Mouse (Mus musculus): ENCODE results near the gene Lmbrd1.
"Not testable (repeated sequence)": the region's sequence is repeated elsewhere in the genome, so short reads cannot be mapped to it uniquely, and the experiment has no call there.

Gene Lmbrd1

DNA sequence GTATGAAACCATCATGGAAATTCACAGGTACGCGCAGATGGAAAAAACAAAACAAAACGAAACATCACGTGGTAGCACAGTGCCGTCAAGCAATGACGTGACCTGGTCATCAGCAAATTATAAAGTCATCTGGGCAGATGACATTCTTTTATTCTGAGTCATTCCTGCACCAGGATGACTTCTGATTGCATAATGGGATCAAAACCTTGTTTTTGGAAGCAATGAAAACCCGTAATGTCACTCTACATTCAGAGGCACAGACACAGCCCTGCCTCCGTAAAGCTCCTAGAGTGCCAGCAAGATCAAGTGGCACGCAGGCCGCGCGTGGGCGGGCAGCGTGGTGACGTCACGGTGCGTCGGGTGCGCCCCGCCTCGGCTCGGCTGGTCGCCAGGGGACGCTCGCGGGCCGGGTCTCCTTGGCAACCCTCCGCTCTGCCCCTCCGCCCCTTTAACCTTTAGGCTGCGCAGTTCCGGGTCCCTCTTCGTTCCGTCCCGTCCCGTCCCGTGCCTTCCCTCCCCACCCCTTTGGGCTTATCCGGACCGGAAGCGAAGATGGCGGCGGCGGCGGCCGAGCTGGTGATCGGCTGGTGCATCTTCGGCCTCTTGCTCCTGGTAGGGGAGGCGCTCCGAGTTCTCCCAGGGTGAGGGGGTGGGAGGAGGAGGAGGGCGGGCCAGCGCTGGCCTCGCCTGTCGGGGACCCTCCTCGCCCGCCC is at the start of gene Lmbrd1:
Gene Lmbrd1, plus strand, starts transcription at position 426 of the 713 bp plus-strand sequence.
- peak; percentile 95 to 96 for DNase-seq

DNA sequence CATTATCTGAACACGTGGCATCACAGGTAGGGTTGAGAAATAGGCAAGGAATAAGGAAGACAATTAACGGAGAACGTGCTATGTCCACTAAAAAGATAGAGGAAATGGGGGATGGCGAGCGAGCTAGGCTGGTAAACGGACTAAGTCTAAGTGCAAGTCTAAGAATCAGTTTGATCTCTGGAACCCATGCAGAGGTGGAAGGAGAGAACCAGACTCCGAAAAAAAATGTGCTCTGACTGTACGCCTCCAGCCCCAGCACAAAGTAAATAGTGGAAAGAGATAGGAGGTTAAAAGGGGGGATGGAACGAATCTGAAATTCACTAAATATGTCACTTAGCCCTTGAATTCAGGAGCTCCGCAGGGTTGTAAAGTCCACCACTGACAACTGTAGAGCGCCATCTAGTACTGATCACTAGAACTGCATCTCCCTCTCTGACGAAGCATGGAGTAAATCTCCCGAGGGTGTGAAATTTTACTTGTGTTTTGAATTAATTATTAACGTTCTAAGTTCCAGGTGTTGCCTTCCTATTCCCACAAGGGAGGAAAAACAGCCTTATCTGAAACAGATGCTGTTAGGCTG is 44.8 kb upstream of the Lmbrd1 start:
- no peak for DNase-seq

DNA sequence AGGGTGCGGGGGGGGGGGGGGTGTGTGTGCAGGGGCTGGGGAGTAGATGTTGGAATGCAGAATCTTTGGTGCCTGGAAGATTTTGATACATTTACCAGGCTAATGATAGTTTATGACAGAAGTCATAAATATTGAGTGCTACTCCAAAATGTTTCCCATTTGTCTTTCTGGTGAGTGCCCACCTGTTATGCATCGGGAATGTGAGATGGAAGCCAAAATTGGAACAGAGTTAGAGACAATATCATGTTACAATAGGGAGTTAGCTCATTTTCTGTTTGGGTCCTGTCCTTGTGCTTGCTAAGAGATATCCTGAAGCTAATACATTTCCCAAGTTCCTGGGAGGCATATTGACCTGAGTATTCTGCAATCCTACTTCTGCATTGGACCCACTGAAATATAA is 28.3 kb upstream of the Lmbrd1 start:
- DNase-seq = no peak

DNA sequence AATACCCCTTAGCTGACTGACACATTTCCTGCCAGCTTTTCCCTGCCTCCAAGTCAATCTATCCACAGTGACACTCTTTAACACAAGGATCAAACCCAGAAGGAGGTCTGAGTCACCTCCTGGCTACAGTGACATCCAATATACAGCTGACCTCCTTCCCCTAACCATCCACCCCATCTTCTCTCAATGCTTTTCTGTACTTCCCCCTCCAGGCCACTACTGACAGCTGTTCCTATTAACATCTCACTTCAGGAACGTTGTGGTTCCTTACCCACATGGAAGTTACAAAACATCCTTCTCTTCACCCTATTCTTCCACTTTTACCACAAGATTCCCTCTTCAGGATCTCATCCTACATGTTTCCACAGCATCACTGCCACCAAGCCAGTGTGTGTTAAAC is 18.5 kb upstream of the Lmbrd1 start:
- DNase-seq = no peak

DNA sequence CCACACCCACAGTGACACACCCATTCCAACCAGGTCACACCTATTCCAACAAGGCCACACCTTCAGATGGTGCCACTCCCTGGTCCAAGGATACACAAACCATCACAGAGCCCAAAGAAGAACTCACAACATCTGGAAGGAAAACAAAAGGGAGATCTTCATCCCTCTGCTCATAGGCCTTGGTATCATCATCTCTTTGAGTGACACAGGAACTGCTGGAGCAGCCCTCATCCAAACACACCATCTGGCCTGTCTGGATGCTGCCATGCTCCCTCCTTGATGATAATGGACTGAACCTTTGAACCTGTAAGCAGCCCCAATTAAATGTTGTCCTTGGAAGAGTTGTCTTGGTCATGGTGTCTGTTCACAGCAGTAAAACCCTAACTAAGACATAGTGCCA is 17.8 kb upstream of the Lmbrd1 start:
- not testable (repeated sequence) for DNase-seq

DNA sequence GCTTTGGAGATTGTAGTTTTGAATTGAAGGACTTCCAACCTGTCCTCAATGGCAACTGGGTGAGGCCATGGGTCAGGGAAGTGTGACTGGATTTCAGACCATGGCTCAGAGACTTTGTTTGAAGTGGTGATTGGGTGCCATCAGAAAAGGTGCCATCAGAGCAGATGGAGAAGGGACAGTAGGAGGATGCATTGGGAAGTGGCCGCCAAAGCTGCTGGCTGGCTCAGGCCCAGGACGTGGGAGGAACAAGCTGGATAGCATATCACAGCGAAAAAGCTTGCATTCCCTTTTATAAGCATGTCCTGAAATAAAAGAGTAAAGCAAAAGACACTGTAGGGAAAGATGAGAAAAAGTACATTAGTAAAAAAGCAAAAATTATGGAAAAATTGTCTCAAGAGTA is 16.9 kb upstream of the Lmbrd1 start:
- DNase-seq = no peak

DNA sequence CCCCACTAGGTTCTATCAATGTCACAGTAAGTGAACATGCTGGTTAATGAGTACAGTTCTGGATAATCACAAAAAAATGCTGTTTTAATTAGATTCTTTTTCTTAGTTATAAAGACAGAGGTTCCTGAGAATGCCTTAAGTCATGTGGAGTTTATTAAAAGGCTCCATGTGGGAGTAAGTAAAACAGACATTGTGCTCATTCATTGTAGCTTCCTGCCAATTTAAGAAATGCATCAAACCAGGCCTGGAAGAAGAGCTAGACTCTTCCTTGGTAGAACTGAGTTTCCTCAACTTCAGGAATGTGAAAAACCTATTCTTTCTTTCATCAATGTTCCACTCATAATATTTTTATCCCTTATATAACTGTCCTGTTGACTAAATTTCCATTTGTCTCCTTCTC is 14.3 kb upstream of the Lmbrd1 start:
- no peak for DNase-seq

DNA sequence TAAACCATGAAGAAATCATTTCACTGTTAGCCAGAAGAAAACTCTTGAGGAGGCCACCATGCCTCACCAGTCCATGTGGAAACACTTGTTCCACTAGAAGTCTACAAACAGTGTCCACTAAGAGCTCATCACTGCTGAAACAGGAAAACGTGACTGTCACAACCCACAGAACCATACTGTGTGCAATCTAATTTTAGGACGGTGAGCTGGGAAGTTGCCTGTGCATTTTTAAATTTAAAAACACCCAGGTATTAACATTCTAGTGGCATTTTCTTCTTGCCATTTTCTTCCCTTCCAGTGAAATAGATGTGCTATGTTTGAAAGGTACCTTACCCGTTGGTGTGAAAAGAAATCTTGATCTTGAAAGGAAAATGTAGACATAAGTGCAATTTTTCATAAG is 5.2 kb upstream of the Lmbrd1 start:
- DNase-seq = no peak

DNA sequence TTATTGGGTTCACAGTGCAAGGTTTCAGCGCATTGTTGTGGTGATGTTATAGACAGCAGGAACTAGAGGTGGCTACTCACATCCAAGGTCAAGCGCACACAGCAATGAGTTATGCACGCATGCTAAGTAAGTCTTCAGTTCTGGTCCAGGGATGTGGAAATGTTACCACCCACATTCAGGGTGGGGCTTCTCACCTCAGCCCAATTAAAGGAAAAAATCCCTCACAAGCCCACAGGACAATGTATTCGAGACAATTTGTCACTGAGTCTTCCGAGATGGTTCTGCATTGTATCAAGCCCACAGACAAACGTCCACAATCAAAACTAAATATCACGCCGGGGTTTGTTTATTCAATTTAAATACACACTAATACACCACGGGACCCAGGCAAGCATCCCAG is 724 bp upstream of the Lmbrd1 start:
- DNase-seq = no peak

DNA sequence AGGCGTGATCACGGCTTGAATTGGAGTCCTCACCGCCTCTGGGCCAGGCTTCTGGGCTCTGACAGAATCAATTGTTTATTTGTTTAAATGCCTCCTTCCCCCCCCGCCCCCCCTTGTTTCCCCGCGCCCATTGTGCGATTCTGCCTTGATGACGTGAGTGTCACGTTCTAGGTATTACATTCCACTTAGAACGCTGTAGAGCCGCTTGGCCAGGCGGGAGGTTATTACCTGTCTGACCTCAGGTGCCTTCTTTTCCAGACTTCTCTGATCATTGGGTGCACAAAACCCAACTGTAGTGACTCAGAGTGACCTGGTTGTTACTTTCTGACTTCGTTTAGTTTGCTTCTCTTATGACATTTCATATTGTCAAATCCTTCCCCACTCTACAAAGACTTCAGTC is 641 bp downstream of the Lmbrd1 start:
- no peak for DNase-seq

DNA sequence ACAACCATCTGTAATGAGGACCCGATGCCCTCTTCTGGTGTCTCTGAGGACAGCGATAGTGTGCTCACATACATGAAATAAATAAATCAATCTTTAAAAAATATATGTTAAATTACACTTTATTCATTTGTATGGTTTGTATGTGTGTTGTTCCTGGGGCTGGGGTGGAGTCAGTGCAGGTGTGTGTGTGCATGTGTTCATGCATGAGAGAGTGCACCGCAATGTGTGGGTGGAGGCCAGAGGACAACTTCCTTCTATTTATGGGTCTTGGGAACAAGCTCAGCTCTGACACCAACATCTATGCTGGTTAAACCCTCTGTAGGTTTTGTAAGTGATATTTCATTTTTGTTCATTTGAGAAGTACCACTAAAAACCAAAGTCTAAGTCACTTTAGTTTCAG is 2.6 kb downstream of the Lmbrd1 start:
- no peak for DNase-seq

DNA sequence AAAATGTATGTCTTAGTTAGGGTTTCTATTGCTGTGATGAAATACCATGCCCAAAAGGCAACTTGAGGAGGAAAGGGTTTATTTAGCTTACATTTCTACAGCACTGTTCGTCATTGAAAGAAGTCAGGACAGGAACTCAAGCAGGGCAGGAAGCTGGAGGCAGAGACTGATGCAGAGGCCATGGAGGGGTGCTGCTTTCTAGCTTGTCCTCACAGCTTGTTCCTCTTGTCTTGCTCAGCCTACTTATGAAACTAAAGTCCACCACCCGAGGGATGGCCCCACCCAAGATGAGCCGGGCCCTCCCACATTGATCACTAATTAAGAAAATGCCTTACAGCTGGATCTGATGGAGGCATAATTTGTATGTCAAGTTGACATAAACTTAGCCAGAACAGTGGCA is 3.5 kb downstream of the Lmbrd1 start:
- no peak for DNase-seq

DNA sequence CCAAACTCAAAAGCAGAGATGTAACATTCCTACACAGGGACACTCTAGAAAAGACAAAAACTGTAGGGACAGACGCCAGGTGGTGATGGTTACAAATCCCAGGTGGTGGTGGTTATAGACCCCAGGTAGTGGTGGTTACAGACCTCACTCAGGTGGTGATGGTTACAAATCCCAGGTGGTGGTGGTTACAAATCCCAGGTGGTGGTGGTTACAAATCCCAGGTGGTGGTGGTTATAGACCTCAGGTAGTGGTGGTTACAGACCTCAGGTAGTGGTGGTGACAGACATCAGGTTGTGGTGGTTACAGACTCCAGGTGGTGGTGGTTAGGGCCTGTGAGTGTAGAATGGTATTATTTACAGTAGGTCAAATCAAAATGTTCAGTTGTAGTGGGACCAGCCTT is 5.5 kb downstream of the Lmbrd1 start:
- no peak for DNase-seq

DNA sequence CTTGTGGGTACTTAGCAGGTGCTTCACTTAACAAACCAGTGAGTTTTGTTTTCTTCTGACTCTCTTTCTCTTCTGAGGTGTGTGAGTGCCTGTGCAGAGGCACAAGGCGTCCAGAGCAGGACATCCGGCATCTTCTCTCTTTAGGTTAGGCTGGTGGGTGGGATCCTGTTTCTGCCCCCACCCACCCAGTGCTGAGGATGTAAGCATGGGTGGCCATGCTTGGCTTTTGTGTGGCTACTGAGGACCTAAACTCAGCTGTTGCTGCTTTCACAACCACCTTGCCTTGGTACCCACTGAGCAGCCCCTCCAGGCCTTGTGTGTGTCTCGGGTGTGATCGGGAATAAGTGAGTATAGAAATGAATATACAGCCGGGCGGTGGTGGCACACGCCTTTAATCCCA is 7.2 kb downstream of the Lmbrd1 start:
- no peak for DNase-seq

DNA sequence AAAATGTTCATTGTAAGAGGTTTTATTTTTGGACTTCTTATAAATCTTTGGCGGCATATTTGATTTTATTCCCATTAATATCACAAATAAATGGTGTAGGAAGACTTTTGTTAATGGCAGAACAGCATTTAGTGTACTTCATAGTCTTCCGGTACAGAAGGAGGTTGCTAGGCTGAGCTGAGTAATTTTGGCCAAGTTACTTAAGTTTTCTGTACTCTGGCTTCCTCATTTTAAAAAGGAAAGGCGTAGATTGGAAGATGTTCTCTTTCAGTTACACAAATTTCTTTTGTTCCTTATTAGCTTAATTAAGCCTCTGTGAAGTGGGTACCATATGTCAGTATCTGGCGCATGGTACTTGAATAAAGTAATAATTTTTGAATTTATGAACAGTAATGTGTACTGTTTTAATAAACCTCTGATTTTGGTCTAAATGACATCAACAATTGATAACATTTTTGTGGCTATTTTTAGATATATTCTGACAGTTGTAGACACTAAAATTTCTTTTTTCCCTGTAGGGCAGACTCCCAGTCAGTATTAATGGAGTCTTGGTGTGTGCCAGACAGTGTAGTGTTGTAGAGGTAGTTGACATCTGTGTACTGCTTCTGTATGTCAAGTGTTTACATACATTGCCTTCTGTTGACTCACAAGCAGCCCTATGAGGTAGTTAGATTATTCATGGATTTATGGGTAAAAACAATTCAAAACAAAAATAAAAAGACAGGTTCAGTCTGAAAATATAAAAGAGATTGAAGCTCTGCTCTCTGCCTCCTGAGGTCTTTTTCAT is 8.0 kb downstream of the Lmbrd1 start:
- no peak for DNase-seq

DNA sequence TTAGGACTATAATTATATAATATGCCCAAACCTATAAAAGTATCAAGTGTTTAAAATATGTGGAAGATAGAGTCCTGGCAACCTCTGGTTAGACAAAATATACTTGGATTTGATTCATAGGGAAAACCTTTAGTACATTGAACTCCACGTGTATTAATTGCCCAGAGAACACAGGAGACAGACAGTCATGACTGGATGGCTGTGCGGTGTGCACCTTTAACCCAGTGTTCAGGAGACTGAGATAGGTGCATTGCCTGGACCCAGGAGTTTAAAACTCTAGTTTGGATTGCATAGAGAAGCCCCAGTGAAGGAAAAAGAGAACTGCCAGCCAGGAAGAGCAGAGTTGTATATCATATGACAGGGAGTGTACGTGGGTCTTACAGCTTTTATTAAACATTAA is 19.2 kb downstream of the Lmbrd1 start:
- no peak for DNase-seq

DNA sequence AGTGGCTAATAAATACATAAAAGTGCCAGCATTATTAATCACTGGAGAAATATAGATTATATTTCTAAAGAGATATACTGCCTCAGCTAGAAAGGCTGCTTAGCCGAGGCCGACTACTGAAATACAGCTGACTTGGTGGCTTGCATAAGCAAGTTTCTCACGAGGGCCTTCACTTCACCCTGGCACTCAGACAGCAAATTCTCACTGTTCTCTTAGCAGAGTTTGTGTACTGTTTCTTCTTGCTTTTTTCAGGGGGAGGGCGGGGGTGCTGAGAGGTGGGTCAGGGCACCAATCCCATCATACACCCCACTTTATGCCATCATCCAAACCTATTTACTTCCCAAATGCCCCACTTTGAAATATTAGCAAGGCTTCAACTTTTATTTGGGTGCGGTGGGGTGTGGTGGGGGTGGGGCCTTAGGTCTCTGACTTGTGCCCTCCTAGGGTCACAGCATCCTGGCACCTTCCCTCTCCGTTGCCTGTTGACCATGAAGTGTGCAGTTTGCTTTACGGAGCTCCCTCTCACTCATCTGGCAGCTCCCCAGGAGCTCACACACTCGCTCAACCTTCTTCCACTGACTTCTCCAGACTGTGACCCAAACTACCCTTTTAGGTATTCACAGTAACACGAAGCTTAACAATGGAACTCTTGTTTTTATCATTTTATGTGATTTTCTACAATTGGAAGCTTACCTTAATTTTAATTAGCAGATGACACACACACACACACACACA is 19.9 kb downstream of the Lmbrd1 start:
- DNase-seq = no peak

DNA sequence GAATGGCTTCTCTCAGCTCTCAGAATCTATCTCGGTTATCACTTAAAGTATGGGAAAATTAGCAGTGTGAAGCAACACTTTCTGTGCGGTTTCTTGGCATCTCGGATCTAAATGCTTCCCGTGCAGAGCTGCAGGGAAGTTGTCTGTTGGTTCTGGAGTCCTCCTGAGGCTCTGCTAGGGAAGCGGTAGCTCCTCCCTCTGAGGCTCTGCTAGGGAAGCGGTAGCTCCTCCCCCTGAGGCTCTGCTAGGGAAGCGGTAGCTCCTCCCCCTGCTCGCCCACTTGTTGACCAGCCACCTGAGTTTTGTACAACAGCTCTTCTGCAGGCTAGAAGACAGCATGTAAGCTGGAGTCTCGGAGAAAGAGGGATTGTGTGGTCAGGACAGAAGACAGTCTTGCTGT is 20.9 kb downstream of the Lmbrd1 start:
- peak; percentile 43 to 45 for DNase-seq

DNA sequence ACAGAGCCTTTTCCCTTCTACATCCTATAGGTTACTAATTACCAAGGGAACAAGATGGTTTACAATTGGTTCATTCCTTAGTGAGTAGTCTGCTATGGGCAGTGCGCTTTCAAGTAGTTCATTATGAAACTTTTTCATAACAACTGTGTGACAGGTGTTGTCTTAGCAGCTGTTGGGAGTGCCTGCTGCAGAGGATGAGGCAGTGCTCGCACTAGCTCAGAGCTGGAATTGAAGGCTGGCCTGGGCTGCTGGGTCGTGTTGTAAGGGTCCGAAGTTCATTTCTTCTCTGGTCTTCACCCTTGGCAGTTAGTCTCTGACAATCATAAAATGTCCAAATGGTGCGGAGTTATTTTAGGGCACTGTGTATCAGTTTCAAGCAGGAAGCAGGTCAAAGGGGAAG is 21.8 kb downstream of the Lmbrd1 start:
- DNase-seq = no peak

DNA sequence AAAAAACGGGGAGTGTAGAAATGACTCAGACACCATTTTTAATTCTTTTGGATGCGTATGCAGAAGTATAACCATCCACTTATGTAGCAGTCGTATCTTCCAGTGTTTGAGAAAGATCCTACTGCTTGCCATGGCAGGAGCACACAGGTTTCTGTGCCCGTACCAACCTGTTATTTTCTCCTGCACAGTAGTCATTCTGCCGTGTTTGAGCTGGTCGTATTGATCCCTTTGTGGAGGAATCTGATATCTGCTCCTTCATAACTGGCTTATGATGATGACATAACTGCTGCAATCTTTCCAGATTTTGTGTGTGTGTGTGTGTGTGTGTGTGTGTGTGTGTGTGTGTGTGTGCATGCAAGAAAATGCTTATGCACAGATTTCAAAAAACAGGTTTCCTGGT is 25.4 kb downstream of the Lmbrd1 start:
- DNase-seq = no peak

DNA sequence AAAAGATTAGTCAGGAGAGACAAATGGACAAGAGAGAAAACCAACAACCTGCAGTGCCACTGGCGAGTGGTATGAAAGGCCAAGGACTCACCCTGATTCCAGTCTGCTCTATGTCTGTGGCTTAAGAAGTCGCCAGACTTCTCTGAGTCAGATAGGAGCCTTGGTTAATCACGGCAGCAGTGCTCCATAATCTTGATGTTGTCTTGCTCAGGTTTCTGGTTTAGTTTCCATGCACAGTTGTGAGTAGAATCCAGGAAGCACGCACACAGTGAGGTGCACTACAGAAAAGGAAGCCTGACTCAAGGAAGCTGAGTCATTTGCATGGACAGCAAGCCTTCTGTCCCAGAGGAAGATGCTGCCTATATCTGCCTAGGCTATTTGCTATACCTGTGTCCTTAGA is 37.9 kb downstream of the Lmbrd1 start:
- no peak for DNase-seq

DNA sequence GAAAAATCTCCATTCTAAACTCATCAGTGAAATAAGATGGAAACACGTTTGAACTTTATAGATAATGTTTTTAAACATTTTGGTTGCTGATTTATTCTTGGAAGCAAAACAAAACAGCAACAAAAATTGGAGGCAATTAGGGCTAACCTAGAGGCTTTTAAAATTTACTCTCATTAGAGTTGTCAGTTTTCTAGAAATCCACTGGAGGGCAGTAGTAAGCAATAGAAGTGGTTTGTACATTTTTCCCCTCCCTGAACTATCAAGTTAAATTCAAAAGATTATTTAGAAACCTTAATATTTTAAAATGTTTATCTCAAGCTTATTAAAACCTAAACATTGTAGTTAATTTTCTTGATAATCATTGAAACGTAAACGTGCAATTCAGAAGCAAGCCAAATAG is 41.2 kb downstream of the Lmbrd1 start:
- DNase-seq = no peak

DNA sequence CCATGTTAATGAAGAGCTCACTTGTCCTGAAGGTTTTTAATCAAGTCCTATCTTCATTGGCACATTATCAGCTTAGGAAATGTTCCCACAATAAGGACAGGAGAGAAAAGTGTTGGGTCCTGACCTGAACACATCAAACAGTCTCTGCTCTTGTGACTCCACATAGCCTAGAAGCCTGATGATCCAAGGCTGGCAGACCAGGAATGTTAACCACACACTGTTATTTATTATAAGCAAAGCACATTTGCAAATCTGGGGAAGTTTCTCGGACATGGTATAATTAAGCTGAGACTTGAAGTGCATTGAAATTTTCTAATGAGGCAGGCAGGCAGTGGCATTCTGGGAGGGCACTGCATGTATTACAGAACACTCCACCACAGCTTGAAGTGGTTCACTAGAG is 41.8 kb downstream of the Lmbrd1 start:
- no peak for DNase-seq

DNA sequence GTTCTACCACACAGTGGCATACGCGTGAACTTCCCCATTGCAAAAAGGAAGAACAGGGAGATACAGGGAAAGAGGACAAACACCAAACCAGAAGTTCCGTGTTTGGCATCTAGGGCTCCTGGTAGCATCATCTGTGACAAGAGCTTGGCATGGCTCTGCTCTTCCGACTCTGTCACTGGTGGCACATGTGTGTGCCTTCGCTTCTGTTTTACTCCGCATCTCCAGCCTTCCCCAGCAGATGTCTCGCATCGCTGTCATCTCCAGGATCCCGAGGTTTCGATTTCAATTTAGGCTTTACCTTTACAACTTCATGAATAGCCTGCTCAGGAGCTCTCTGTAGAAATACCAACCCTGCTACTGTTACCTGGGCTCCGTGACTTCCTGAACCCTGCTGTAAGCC is 51.4 kb downstream of the Lmbrd1 start:
- no peak for DNase-seq
